Mouse (Mus musculus): ENCODE data around the gene Llgl2. TPM values are rescaled to one million over a fixed set of nuclear protein-coding genes. Genes with fewer than 3 reads are reported as not detected.

The Llgl2 gene
- polyA plus RNA-seq, 1 experiment = 0.43 TPM

GRCm38 (mm10) chr11:115827624-115828023, 3.8 kb downstream of the Llgl2 start:
- H3K4me2 ChIP-seq (ENCODE audit: low read depth) = no peak overlapping the region
- no peaks in the 10 kb centered on the region for H3K36me3 ChIP-seq (ENCODE audit: control insufficient read depth, insufficient read depth)
- TF ChIP-seq POLR2A (IDR thresholded peaks at IDR 0.05; ENCODE audit: insufficient read length, low read depth) (no peak), POLR2AphosphoS2 (IDR thresholded peaks at IDR 0.05; ENCODE audit: insufficient read length, low read depth) (no peak), CEBPB (IDR thresholded peaks at IDR 0.05; ENCODE audit: insufficient read depth, poor library complexity, severe bottlenecking) (no peak), TCF3 (IDR thresholded peaks at IDR 0.05; ENCODE audit: insufficient read length, low read depth) (no peak), SRF (IDR thresholded peaks at IDR 0.05; ENCODE audit: control insufficient read depth, insufficient read length, low read depth) (no peak), USF1 (IDR thresholded peaks at IDR 0.05; ENCODE audit: low read depth) (no peak), REST (IDR thresholded peaks at IDR 0.05; ENCODE audit: insufficient read depth, insufficient read length) (no peak)
- H3K79me2 ChIP-seq (ENCODE audit: control insufficient read depth, insufficient read depth) = no peaks in the 10 kb centered on the region
- H3K4me3 ChIP-seq = no peak overlapping the region
- H3K27me3 ChIP-seq (ENCODE audit: control insufficient read depth, insufficient read depth, insufficient read length) = peaks cover 59% of the 10 kb centered on the region
- H3ac ChIP-seq (ENCODE audit: control insufficient read depth, insufficient read length) = no peak overlapping the region

DNA sequence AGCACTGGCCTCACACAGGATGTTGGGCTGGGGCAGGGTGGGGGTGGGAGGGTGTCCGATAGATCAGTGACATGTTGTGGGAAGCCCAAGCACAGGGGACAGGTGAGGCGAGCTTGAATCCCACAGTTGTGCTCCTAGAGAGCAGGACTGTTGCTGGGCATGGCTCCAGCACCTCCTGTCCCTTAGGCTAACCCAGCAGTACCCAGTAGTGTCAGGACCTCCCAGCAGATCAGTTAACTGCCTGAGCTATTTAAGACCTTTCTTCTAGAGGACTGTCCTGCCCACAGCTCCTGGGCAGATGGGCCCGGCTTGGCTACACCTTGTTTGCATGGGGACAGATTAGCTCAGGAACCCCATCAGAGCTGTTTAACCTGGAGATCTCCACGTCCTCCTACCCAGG, 5.2 kb downstream of the Llgl2 start:
- no peak overlapping the region for H3K4me2 ChIP-seq (ENCODE audit: low read depth)
- peaks cover 59% of the 10 kb centered on the region for H3K27me3 ChIP-seq (ENCODE audit: control insufficient read depth, insufficient read depth, insufficient read length)
- no peaks in the 10 kb centered on the region for H3K79me2 ChIP-seq (ENCODE audit: control insufficient read depth, insufficient read depth)
- H3ac ChIP-seq (ENCODE audit: control insufficient read depth, insufficient read length) = no peak overlapping the region
- TF ChIP-seq SRF (IDR thresholded peaks at IDR 0.05; ENCODE audit: control insufficient read depth, insufficient read length, low read depth) (no peak), TCF3 (IDR thresholded peaks at IDR 0.05; ENCODE audit: insufficient read length, low read depth) (no peak), REST (IDR thresholded peaks at IDR 0.05; ENCODE audit: insufficient read depth, insufficient read length) (no peak), MYOG (IDR thresholded peaks at IDR 0.05; ENCODE audit: control insufficient read depth in 1 of 3, insufficient read depth in 1 of 3, insufficient read length in 2 of 3, low read depth in 2 of 3) (peak in 2 of 3 experiments; percentile 25 to 45), MAX (IDR thresholded peaks at IDR 0.05; ENCODE audit: low read depth) (no peak), MYOD1 (IDR thresholded peaks at IDR 0.05; ENCODE audit: control insufficient read depth in 1 of 3, insufficient read length in 2 of 3, low read depth in 2 of 3) (peak in 1 of 3 experiments; percentile 62), POLR2AphosphoS2 (IDR thresholded peaks at IDR 0.05; ENCODE audit: insufficient read length, low read depth) (no peak), TCF12 (IDR thresholded peaks at IDR 0.05; ENCODE audit: insufficient read depth, poor library complexity, severe bottlenecking) (no peak)
- H3K4me3 ChIP-seq = no peak overlapping the region
- H3K36me3 ChIP-seq (ENCODE audit: control insufficient read depth, insufficient read depth) = no peaks in the 10 kb centered on the region

DNA sequence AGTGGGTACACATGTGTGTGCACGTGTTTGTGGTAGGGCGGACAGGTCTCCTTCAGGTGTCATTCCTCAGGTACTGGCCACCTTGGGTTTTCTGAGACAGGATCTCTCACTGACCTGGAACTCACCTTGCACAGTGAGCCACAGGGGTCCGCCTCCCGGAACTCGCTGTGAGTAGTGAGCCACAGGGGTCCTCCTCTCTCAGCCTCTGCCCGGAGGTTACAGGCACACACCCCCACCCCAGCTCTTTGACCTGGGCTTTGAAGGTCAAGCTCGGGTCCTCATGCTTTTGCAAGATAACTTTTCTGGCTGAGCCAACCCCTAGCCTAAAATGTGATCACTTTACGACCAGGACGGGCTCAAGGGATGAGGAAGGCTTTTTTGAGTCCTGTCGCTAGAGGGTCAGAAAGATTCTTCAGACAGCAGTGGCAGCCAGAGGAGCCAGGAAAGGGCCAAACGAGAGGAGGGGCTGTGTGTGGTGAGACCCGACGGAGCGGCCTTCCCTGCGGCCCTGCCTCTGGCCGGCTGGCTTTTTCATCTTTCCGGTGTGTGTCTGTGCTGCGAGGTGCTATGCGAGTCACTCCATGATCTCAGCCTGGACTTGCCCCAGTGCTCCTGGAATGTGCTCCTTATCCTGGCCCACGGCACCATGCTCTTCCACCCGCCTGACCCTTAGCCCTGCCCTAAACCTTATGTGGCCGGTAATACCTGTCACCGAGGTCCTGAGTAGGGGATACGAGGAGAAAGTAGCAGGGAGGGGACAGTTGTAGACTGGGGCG, 6.9 kb downstream of the Llgl2 start:
- no peak overlapping the region for H3ac ChIP-seq (ENCODE audit: control insufficient read depth, insufficient read length)
- H3K27me3 ChIP-seq (ENCODE audit: control insufficient read depth, insufficient read depth, insufficient read length) = peaks cover 68% of the 10 kb centered on the region
- H3K79me2 ChIP-seq (ENCODE audit: control insufficient read depth, insufficient read depth) = no peaks in the 10 kb centered on the region
- TF ChIP-seq TCF12 (IDR thresholded peaks at IDR 0.05; ENCODE audit: insufficient read depth, poor library complexity, severe bottlenecking) = no peak
- H3K4me2 ChIP-seq (ENCODE audit: low read depth) = no peak overlapping the region
- no peaks in the 10 kb centered on the region for H3K36me3 ChIP-seq (ENCODE audit: control insufficient read depth, insufficient read depth)
- no peak overlapping the region for H3K4me3 ChIP-seq

DNA sequence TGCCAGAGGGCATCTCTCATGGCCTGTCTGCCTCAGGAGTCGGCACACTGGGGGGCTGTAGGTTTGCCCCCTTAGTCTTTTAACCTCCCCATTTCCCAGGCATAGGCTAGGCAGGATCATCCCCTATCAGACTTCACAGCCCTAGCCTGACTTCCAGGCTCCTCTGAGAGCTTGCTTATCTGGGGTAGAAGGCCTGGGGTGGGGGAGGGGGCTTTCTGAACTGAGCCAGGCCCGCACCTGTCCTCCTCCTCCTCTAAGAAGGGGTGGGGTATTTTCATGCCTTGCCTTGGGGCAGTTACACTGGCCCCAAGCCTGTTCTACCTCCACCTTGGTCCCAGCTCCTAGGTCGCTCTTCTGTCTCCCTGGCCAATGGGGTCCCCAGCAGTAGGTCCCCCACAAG, 7.7 kb downstream of the Llgl2 start:
- H3ac ChIP-seq (ENCODE audit: control insufficient read depth, insufficient read length) = no peak overlapping the region
- no peak overlapping the region for H3K4me2 ChIP-seq (ENCODE audit: low read depth)
- peaks cover 76% of the 10 kb centered on the region for H3K27me3 ChIP-seq (ENCODE audit: control insufficient read depth, insufficient read depth, insufficient read length)
- H3K79me2 ChIP-seq (ENCODE audit: control insufficient read depth, insufficient read depth) = no peaks in the 10 kb centered on the region
- TF ChIP-seq CEBPB (IDR thresholded peaks at IDR 0.05; ENCODE audit: insufficient read depth, poor library complexity, severe bottlenecking) = no peak
- no peak for TF ChIP-seq MYOG (IDR thresholded peaks at IDR 0.05; ENCODE audit: control insufficient read depth in 1 of 3, insufficient read depth in 1 of 3, insufficient read length in 2 of 3, low read depth in 2 of 3)
- no peak for TF ChIP-seq MYOD1 (IDR thresholded peaks at IDR 0.05; ENCODE audit: control insufficient read depth in 1 of 3, insufficient read length in 2 of 3, low read depth in 2 of 3)
- no peak for TF ChIP-seq E2F4 (IDR thresholded peaks at IDR 0.05; ENCODE audit: insufficient read depth)
- no peak for TF ChIP-seq POLR2A (IDR thresholded peaks at IDR 0.05; ENCODE audit: insufficient read length, low read depth)
- TF ChIP-seq TCF3 (IDR thresholded peaks at IDR 0.05; ENCODE audit: insufficient read length, low read depth) = no peak
- no peak for TF ChIP-seq REST (IDR thresholded peaks at IDR 0.05; ENCODE audit: insufficient read depth, insufficient read length)
- no peak for TF ChIP-seq TCF12 (IDR thresholded peaks at IDR 0.05; ENCODE audit: insufficient read depth, poor library complexity, severe bottlenecking)
- no peaks in the 10 kb centered on the region for H3K36me3 ChIP-seq (ENCODE audit: control insufficient read depth, insufficient read depth)
- no peak overlapping the region for H3K4me3 ChIP-seq

GRCm38 (mm10) chr11:115832064-115832463, 8.2 kb downstream of the Llgl2 start:
- no peaks in the 10 kb centered on the region for H3K36me3 ChIP-seq (ENCODE audit: control insufficient read depth, insufficient read depth)
- peaks cover 78% of the 10 kb centered on the region for H3K27me3 ChIP-seq (ENCODE audit: control insufficient read depth, insufficient read depth, insufficient read length)
- no peak for TF ChIP-seq POLR2A (IDR thresholded peaks at IDR 0.05; ENCODE audit: insufficient read length, low read depth)
- no peak for TF ChIP-seq TCF3 (IDR thresholded peaks at IDR 0.05; ENCODE audit: insufficient read length, low read depth)
- no peak for TF ChIP-seq REST (IDR thresholded peaks at IDR 0.05; ENCODE audit: insufficient read depth, insufficient read length)
- no peak for TF ChIP-seq MYOD1 (IDR thresholded peaks at IDR 0.05; ENCODE audit: control insufficient read depth in 1 of 3, insufficient read length in 2 of 3, low read depth in 2 of 3)
- no peak for TF ChIP-seq MAX (IDR thresholded peaks at IDR 0.05; ENCODE audit: low read depth)
- TF ChIP-seq SRF (IDR thresholded peaks at IDR 0.05; ENCODE audit: control insufficient read depth, insufficient read length, low read depth) = no peak
- TF ChIP-seq MYOG (IDR thresholded peaks at IDR 0.05; ENCODE audit: control insufficient read depth in 1 of 3, insufficient read depth in 1 of 3, insufficient read length in 2 of 3, low read depth in 2 of 3) = no peak
- no peaks in the 10 kb centered on the region for H3K79me2 ChIP-seq (ENCODE audit: control insufficient read depth, insufficient read depth)
- H3K4me3 ChIP-seq = no peak overlapping the region
- H3ac ChIP-seq (ENCODE audit: control insufficient read depth, insufficient read length) = no peak overlapping the region
- H3K4me2 ChIP-seq (ENCODE audit: low read depth) = no peak overlapping the region
